ENCODE assay signal across 8 mouse cellular contexts in genomic region chr2:91984439-91984838, GRCm38 (mm10). TPM values are rescaled to one million over a fixed set of nuclear protein-coding genes. Genes with fewer than 3 reads are reported as not detected.
DNase-seq lines count a peak whose midpoint lies in the region; ATAC-seq lines count a peak whose summit lies in the region.

No protein-coding gene starts in this region.

- peak overlapping the region; percentile 26 for H3K4me3 ChIP-seq in erythroblast, embryonic 14.5 days (replicated peaks)
- peak overlapping the region; percentile 2; the same call in 1 of the 2 replicates for H3K4me3 ChIP-seq in embryonic facial prominence, embryonic 14.5 days (ENCODE audit: low read depth, low read length)
- H3K4me3 ChIP-seq in hindbrain, embryonic 11.5 days (ENCODE audit: low read depth, low read length), result peak overlapping the region; percentile 10; the same call in 1 of the 2 replicates
- H3K4me3 ChIP-seq in limb, embryonic 13.5 days, result peak overlapping the region; percentile 16; the same call in 1 of the 2 replicates
- peak overlapping the region; percentile 18; the same call in 1 of the 2 replicates for H3K4me3 ChIP-seq in midbrain, embryonic 12.5 days

- H3K9me3 ChIP-seq in erythroblast, embryonic 14.5 days (ENCODE audit: control insufficient read depth, low read length), result peaks cover 1% of the 10 kb centered on the region
- H3K9me3 ChIP-seq in embryonic facial prominence, embryonic 14.5 days (ENCODE audit: control insufficient read depth, low read length), result no peaks in the 10 kb centered on the region
- no peaks in the 10 kb centered on the region for H3K9me3 ChIP-seq in hindbrain, embryonic 11.5 days (ENCODE audit: control insufficient read depth, low read length)
- H3K9me3 ChIP-seq in limb, embryonic 13.5 days, result no peaks in the 10 kb centered on the region
- no peaks in the 10 kb centered on the region for H3K9me3 ChIP-seq in midbrain, embryonic 12.5 days

- ATAC-seq in erythroblast, adult 5-6 weeks (replicated peaks; ENCODE audit: low FRiP score, poor library complexity, severe bottlenecking), result no peak
- ATAC-seq in embryonic facial prominence, embryonic 14.5 days (ENCODE audit: low read depth), result peak; percentile 82
- ATAC-seq in hindbrain, embryonic 11.5 days (ENCODE audit: low FRiP score), result peak; percentile 84
- peak; percentile 73 for ATAC-seq in limb, embryonic 13.5 days (ENCODE audit: low FRiP score, low read depth)
- ATAC-seq in midbrain, embryonic 12.5 days (ENCODE audit: low FRiP score, low read depth), result peak; percentile 77

- H3K4me1 ChIP-seq in erythroblast, embryonic 14.5 days (ENCODE audit: control insufficient read depth), result peaks cover 10% of the 10 kb centered on the region
- no peaks in the 10 kb centered on the region for H3K4me1 ChIP-seq in embryonic facial prominence, embryonic 14.5 days (ENCODE audit: control insufficient read depth, insufficient read depth, low read length)
- peaks cover 4% of the 10 kb centered on the region; the same call in 1 of the 2 replicates for H3K4me1 ChIP-seq in hindbrain, embryonic 11.5 days (replicated peaks; ENCODE audit: control insufficient read depth, insufficient read depth, low read length)
- H3K4me1 ChIP-seq in limb, embryonic 13.5 days, result peaks cover 17% of the 10 kb centered on the region
- H3K4me1 ChIP-seq in midbrain, embryonic 12.5 days, result peaks cover 23% of the 10 kb centered on the region

- H3K27ac ChIP-seq in embryonic facial prominence, embryonic 14.5 days (replicated peaks; ENCODE audit: low read depth, low read length), result peak overlapping the region; percentile 17; the same call in 1 of the 2 replicates
- H3K27ac ChIP-seq in hindbrain, embryonic 11.5 days (ENCODE audit: low read depth, low read length), result peak overlapping the region; percentile 62
- no peak overlapping the region; the same call in 1 of the 2 replicates for H3K27ac ChIP-seq in limb, embryonic 13.5 days
- H3K27ac ChIP-seq in midbrain, embryonic 12.5 days (replicated peaks), result peak overlapping the region; percentile 31; the same call in 1 of the 2 replicates

- peak; percentile 91 for DNase-seq in embryonic facial prominence, embryonic 14.5 days (ENCODE audit: low spot score)
- DNase-seq in hindbrain, embryonic 11.5 days (ENCODE audit: low spot score), result peak; percentile 77
- peak; percentile 69 for DNase-seq in testis, postnatal 14 days (ENCODE audit: low spot score)
- no peak for DNase-seq in right cerebral cortex, postnatal 25 days

- H3K36me3 ChIP-seq in erythroblast, embryonic 14.5 days (ENCODE audit: control insufficient read depth), result no peaks in the 10 kb centered on the region
- H3K36me3 ChIP-seq in embryonic facial prominence, embryonic 14.5 days (ENCODE audit: control insufficient read depth, insufficient read depth, low read length), result peaks cover 11% of the 10 kb centered on the region; the same call in 1 of the 2 replicates
- no peaks in the 10 kb centered on the region for H3K36me3 ChIP-seq in hindbrain, embryonic 11.5 days (ENCODE audit: control insufficient read depth, insufficient read depth, low read length)
- H3K36me3 ChIP-seq in limb, embryonic 13.5 days, result peaks cover 7% of the 10 kb centered on the region; the same call in 1 of the 2 replicates
- H3K36me3 ChIP-seq in midbrain, embryonic 12.5 days, result no peaks in the 10 kb centered on the region

- H3K4me2 ChIP-seq in embryonic facial prominence, embryonic 14.5 days (ENCODE audit: low read depth, low read length), result peak overlapping the region; percentile 38
- peak overlapping the region; percentile 32 for H3K4me2 ChIP-seq in hindbrain, embryonic 11.5 days (replicated peaks; ENCODE audit: low read depth, low read length)
- H3K4me2 ChIP-seq in limb, embryonic 13.5 days (replicated peaks), result peak overlapping the region; percentile 58
- H3K4me2 ChIP-seq in midbrain, embryonic 12.5 days (replicated peaks), result peak overlapping the region; percentile 41

- H3K9ac ChIP-seq in embryonic facial prominence, embryonic 14.5 days (ENCODE audit: low read depth, low read length), result peak overlapping the region; percentile 30; the same call in 1 of the 2 replicates
- peak overlapping the region; percentile 40; the same call in 1 of the 2 replicates for H3K9ac ChIP-seq in hindbrain, embryonic 11.5 days (ENCODE audit: low read depth, low read length)
- H3K9ac ChIP-seq in limb, embryonic 13.5 days, result 0 out of 2 replicates have a peak overlapping the region, but pooled peaks have one; percentile 40
- H3K9ac ChIP-seq in midbrain, embryonic 12.5 days (replicated peaks), result no peak overlapping the region; the same call in 1 of the 2 replicates

- H3K27me3 ChIP-seq in erythroblast, embryonic 14.5 days (ENCODE audit: control insufficient read depth), result peaks cover 7% of the 10 kb centered on the region
- H3K27me3 ChIP-seq in embryonic facial prominence, embryonic 14.5 days (replicated peaks; ENCODE audit: control insufficient read depth, insufficient read depth, low read length), result no peaks in the 10 kb centered on the region
- H3K27me3 ChIP-seq in hindbrain, embryonic 11.5 days (ENCODE audit: control insufficient read depth, insufficient read depth, low read length), result 0 out of 2 replicates have a peak, but pooled peaks cover under 1% of the 10 kb centered on the region
- H3K27me3 ChIP-seq in limb, embryonic 13.5 days, result peaks cover 16% of the 10 kb centered on the region; the same call in 1 of the 2 replicates
- H3K27me3 ChIP-seq in midbrain, embryonic 12.5 days, result peaks cover 21% of the 10 kb centered on the region

- 3% methylated on average over 11 of the region's 13 CpGs for WGBS in embryonic facial prominence, embryonic 14.5 days
- under 1% methylated on average over 8 of the region's 13 CpGs for WGBS in hindbrain, embryonic 11.5 days
- WGBS in limb, embryonic 13.5 days, result 6% methylated on average over 6 of the region's 13 CpGs
- under 1% methylated on average over 8 of the region's 13 CpGs for WGBS in midbrain, embryonic 12.5 days

RNA-seq across cellular contexts. Expression of gene Dgkz, which starts 8.8 kb away (rescaled TPM):
- polyA plus RNA-seq in erythroblast, embryonic 14.5 days (2012), result 6.0 and 8.4 TPM in 2 replicates
- total RNA-seq in erythroblast, adult 5-6 weeks (2015; ENCODE audit: low replicate concordance), result 35.9 and 75.1 TPM in 2 replicates
- total RNA-seq in erythroblast, adult 5-6 weeks (2017; ENCODE audit: low replicate concordance), result 13.7 and 19.5 TPM in 2 replicates
- polyA plus RNA-seq in embryonic facial prominence, embryonic 14.5 days (2014; fragmentation: Nextera tagmentation; extraction: Ambion mirVana), result 44.9 and 47.4 TPM in 2 replicates
- polyA plus RNA-seq in hindbrain, embryonic 11.5 days (2014; fragmentation: Nextera tagmentation; extraction: Ambion mirVana), result 24.1 and 28.9 TPM in 2 replicates
- polyA plus RNA-seq in limb, embryonic 13.5 days (2015; fragmentation: Nextera tagmentation; extraction: Ambion mirVana), result 33.0 and 34.0 TPM in 2 replicates
- 24.5 and 26.1 TPM in 2 replicates for polyA plus RNA-seq in midbrain, embryonic 12.5 days (2016; fragmentation: Nextera tagmentation; extraction: Ambion mirVana)

RNA-seq across cellular contexts. Expression of gene Gm9821, which starts 38.9 kb away (rescaled TPM):
- polyA plus RNA-seq in erythroblast, embryonic 14.5 days (2012), result not detected in 2 replicates
- not detected in 2 replicates for total RNA-seq in erythroblast, adult 5-6 weeks (2015; ENCODE audit: low replicate concordance)
- total RNA-seq in erythroblast, adult 5-6 weeks (2017; ENCODE audit: low replicate concordance), result 0.28 TPM in 1 of 2 replicates, not detected in the other
- polyA plus RNA-seq in embryonic facial prominence, embryonic 14.5 days (2014; fragmentation: Nextera tagmentation; extraction: Ambion mirVana), result 0.70 and 0.76 TPM in 2 replicates
- polyA plus RNA-seq in hindbrain, embryonic 11.5 days (2014; fragmentation: Nextera tagmentation; extraction: Ambion mirVana), result 0.27 and 0.37 TPM in 2 replicates
- 0.27 and 0.61 TPM in 2 replicates for polyA plus RNA-seq in limb, embryonic 13.5 days (2015; fragmentation: Nextera tagmentation; extraction: Ambion mirVana)
- polyA plus RNA-seq in midbrain, embryonic 12.5 days (2016; fragmentation: Nextera tagmentation; extraction: Ambion mirVana), result 0.37 TPM in 2 replicates

RNA-seq across cellular contexts. Expression of gene Creb3l1, which starts 39.9 kb away (rescaled TPM):
- 0.03 and 0.06 TPM in 2 replicates for polyA plus RNA-seq in erythroblast, embryonic 14.5 days (2012)
- 0.38 and 1.7 TPM in 2 replicates for total RNA-seq in erythroblast, adult 5-6 weeks (2015; ENCODE audit: low replicate concordance)
- total RNA-seq in erythroblast, adult 5-6 weeks (2017; ENCODE audit: low replicate concordance), result 0.68 TPM in 1 of 2 replicates, not detected in the other
- polyA plus RNA-seq in embryonic facial prominence, embryonic 14.5 days (2014; fragmentation: Nextera tagmentation; extraction: Ambion mirVana), result 42.6 and 56.6 TPM in 2 replicates
- polyA plus RNA-seq in hindbrain, embryonic 11.5 days (2014; fragmentation: Nextera tagmentation; extraction: Ambion mirVana), result 2.0 and 2.2 TPM in 2 replicates
- polyA plus RNA-seq in limb, embryonic 13.5 days (2015; fragmentation: Nextera tagmentation; extraction: Ambion mirVana), result 10.1 and 10.9 TPM in 2 replicates
- polyA plus RNA-seq in midbrain, embryonic 12.5 days (2016; fragmentation: Nextera tagmentation; extraction: Ambion mirVana), result 2.5 TPM in 2 replicates

RNA-seq across cellular contexts. Expression of gene Mdk, which starts 52.3 kb away (rescaled TPM):
- polyA plus RNA-seq in erythroblast, embryonic 14.5 days (2012), result 1.1 and 1.8 TPM in 2 replicates
- total RNA-seq in erythroblast, adult 5-6 weeks (2015; ENCODE audit: low replicate concordance), result 1.9 TPM in 1 of 2 replicates, not detected in the other
- 0.77 TPM in 1 of 2 replicates, not detected in the other for total RNA-seq in erythroblast, adult 5-6 weeks (2017; ENCODE audit: low replicate concordance)
- 700 and 828 TPM in 2 replicates for polyA plus RNA-seq in embryonic facial prominence, embryonic 14.5 days (2014; fragmentation: Nextera tagmentation; extraction: Ambion mirVana)
- 960 and 984 TPM in 2 replicates for polyA plus RNA-seq in hindbrain, embryonic 11.5 days (2014; fragmentation: Nextera tagmentation; extraction: Ambion mirVana)
- polyA plus RNA-seq in limb, embryonic 13.5 days (2015; fragmentation: Nextera tagmentation; extraction: Ambion mirVana), result 1,939 and 1,982 TPM in 2 replicates
- 672 and 763 TPM in 2 replicates for polyA plus RNA-seq in midbrain, embryonic 12.5 days (2016; fragmentation: Nextera tagmentation; extraction: Ambion mirVana)

RNA-seq across cellular contexts. Expression of gene Chrm4, which starts 57.4 kb away (rescaled TPM):
- polyA plus RNA-seq in erythroblast, embryonic 14.5 days (2012), result 0.03 TPM in 1 of 2 replicates, not detected in the other
- total RNA-seq in erythroblast, adult 5-6 weeks (2015; ENCODE audit: low replicate concordance), result not detected in 2 replicates
- not detected in 2 replicates for total RNA-seq in erythroblast, adult 5-6 weeks (2017; ENCODE audit: low replicate concordance)
- 0.31 and 0.47 TPM in 2 replicates for polyA plus RNA-seq in embryonic facial prominence, embryonic 14.5 days (2014; fragmentation: Nextera tagmentation; extraction: Ambion mirVana)
- 0.20 and 0.42 TPM in 2 replicates for polyA plus RNA-seq in hindbrain, embryonic 11.5 days (2014; fragmentation: Nextera tagmentation; extraction: Ambion mirVana)
- polyA plus RNA-seq in limb, embryonic 13.5 days (2015; fragmentation: Nextera tagmentation; extraction: Ambion mirVana), result 0.38 and 0.78 TPM in 2 replicates
- 0.31 and 0.56 TPM in 2 replicates for polyA plus RNA-seq in midbrain, embryonic 12.5 days (2016; fragmentation: Nextera tagmentation; extraction: Ambion mirVana)
